Mouse (Mus musculus): Measurements from ENCODE around the gene Nab1. TPM values are rescaled to one million over a fixed set of nuclear protein-coding genes. Genes with fewer than 3 reads are reported as not detected.

The Nab1 gene
- polyA plus RNA-seq, 1 experiment from 2014 or later: 11.3 TPM

GRCm38 (mm10) chr1:52465264-52465663 lies 35.2 kb downstream of the Nab1 start:
- ATAC-seq (ENCODE audit: insufficient read depth, low FRiP score): no peak
- Histone ChIP-seq H3K9ac (ENCODE audit: low read length) (no peak overlapping the region), H3K4me1 (ENCODE audit: control insufficient read depth, insufficient read depth, low read length) (no peaks in the 10 kb centered on the region), H3K36me3 (ENCODE audit: control insufficient read depth, insufficient read depth, low read length) (no peaks in the 10 kb centered on the region), H3K9me3 (replicated peaks; ENCODE audit: control insufficient read depth, low read length) (no peaks in the 10 kb centered on the region), H3K4me2 (ENCODE audit: low read depth, low read length) (no peak overlapping the region), H3K27me3 (ENCODE audit: control insufficient read depth, insufficient read depth, low read length) (no peaks in the 10 kb centered on the region), H3K27ac (ENCODE audit: low read length) (no peak overlapping the region), H3K4me3 (replicated peaks; ENCODE audit: low read length) (no peak overlapping the region)
- WGBS: 75% methylated on average over 3 of the region's 3 CpGs

GRCm38 (mm10) chr1:52463305-52463704 lies 37.2 kb downstream of the Nab1 start:
- Histone ChIP-seq H3K27ac (ENCODE audit: low read length) (no peak overlapping the region), H3K27me3 (ENCODE audit: control insufficient read depth, insufficient read depth, low read length) (no peaks in the 10 kb centered on the region), H3K4me3 (replicated peaks; ENCODE audit: low read length) (no peak overlapping the region), H3K9me3 (replicated peaks; ENCODE audit: control insufficient read depth, low read length) (no peaks in the 10 kb centered on the region), H3K36me3 (ENCODE audit: control insufficient read depth, insufficient read depth, low read length) (no peaks in the 10 kb centered on the region), H3K4me2 (ENCODE audit: low read depth, low read length) (no peak overlapping the region), H3K9ac (ENCODE audit: low read length) (no peak overlapping the region), H3K4me1 (ENCODE audit: control insufficient read depth, insufficient read depth, low read length) (no peaks in the 10 kb centered on the region)
- 80% methylated on average over 6 of the region's 6 CpGs for WGBS
- ATAC-seq (ENCODE audit: insufficient read depth, low FRiP score): no peak

GRCm38 (mm10) chr1:52456571-52456970 lies 43.9 kb downstream of the Nab1 start:
- Histone ChIP-seq H3K27ac (ENCODE audit: low read length) (no peak overlapping the region), H3K9ac (ENCODE audit: low read length) (no peak overlapping the region), H3K36me3 (ENCODE audit: control insufficient read depth, insufficient read depth, low read length) (no peaks in the 10 kb centered on the region), H3K9me3 (replicated peaks; ENCODE audit: control insufficient read depth, low read length) (no peaks in the 10 kb centered on the region), H3K4me1 (ENCODE audit: control insufficient read depth, insufficient read depth, low read length) (no peaks in the 10 kb centered on the region), H3K4me2 (ENCODE audit: low read depth, low read length) (no peak overlapping the region), H3K4me3 (replicated peaks; ENCODE audit: low read length) (no peak overlapping the region), H3K27me3 (ENCODE audit: control insufficient read depth, insufficient read depth, low read length) (no peaks in the 10 kb centered on the region)
- ATAC-seq (ENCODE audit: insufficient read depth, low FRiP score): no peak
- 56% methylated on average over 7 of the region's 7 CpGs for WGBS

- H3K9me3 ChIP-seq (replicated peaks; ENCODE audit: control insufficient read depth, low read length): no peaks in the 10 kb centered on the region
- H3K4me3 ChIP-seq (replicated peaks; ENCODE audit: low read length): no peak overlapping the region
- H3K4me1 ChIP-seq (ENCODE audit: control insufficient read depth, insufficient read depth, low read length): no peaks in the 10 kb centered on the region
- H3K27ac ChIP-seq (ENCODE audit: low read length): no peak overlapping the region
- no peak for ATAC-seq (ENCODE audit: insufficient read depth, low FRiP score)
- no peak overlapping the region for H3K4me2 ChIP-seq (ENCODE audit: low read depth, low read length)
- H3K9ac ChIP-seq (ENCODE audit: low read length): no peak overlapping the region
- no peaks in the 10 kb centered on the region for H3K36me3 ChIP-seq (ENCODE audit: control insufficient read depth, insufficient read depth, low read length)
- 84% methylated on average over 3 of the region's 3 CpGs for WGBS
- no peaks in the 10 kb centered on the region for H3K27me3 ChIP-seq (ENCODE audit: control insufficient read depth, insufficient read depth, low read length)
Observed at GRCm38 (mm10) chr1:52454509-52455001, 45.9 kb downstream of the Nab1 start.

GRCm38 (mm10) chr1:52451360-52451759 lies 49.1 kb downstream of the Nab1 start:
- H3K27ac ChIP-seq (ENCODE audit: low read length): no peak overlapping the region
- WGBS: 73% methylated on average over 1 of the region's 1 CpGs
- no peak for ATAC-seq (ENCODE audit: insufficient read depth, low FRiP score)
- H3K4me3 ChIP-seq (replicated peaks; ENCODE audit: low read length): no peak overlapping the region
- no peak overlapping the region for H3K4me2 ChIP-seq (ENCODE audit: low read depth, low read length)
- H3K27me3 ChIP-seq (ENCODE audit: control insufficient read depth, insufficient read depth, low read length): no peaks in the 10 kb centered on the region
- no peaks in the 10 kb centered on the region for H3K36me3 ChIP-seq (ENCODE audit: control insufficient read depth, insufficient read depth, low read length)
- no peaks in the 10 kb centered on the region for H3K4me1 ChIP-seq (ENCODE audit: control insufficient read depth, insufficient read depth, low read length)
- H3K9ac ChIP-seq (ENCODE audit: low read length): no peak overlapping the region
- no peaks in the 10 kb centered on the region for H3K9me3 ChIP-seq (replicated peaks; ENCODE audit: control insufficient read depth, low read length)

GRCm38 (mm10) chr1:52435856-52436255 lies 64.6 kb downstream of the Nab1 start:
- Histone ChIP-seq H3K9ac (ENCODE audit: low read length) (no peak overlapping the region), H3K4me3 (replicated peaks; ENCODE audit: low read length) (no peak overlapping the region), H3K36me3 (ENCODE audit: control insufficient read depth, insufficient read depth, low read length) (no peaks in the 10 kb centered on the region), H3K27ac (ENCODE audit: low read length) (no peak overlapping the region), H3K4me2 (ENCODE audit: low read depth, low read length) (no peak overlapping the region), H3K27me3 (ENCODE audit: control insufficient read depth, insufficient read depth, low read length) (no peaks in the 10 kb centered on the region), H3K4me1 (ENCODE audit: control insufficient read depth, insufficient read depth, low read length) (no peaks in the 10 kb centered on the region), H3K9me3 (replicated peaks; ENCODE audit: control insufficient read depth, low read length) (no peaks in the 10 kb centered on the region)
- no peak for ATAC-seq (ENCODE audit: insufficient read depth, low FRiP score)
- 63% methylated on average over 6 of the region's 6 CpGs for WGBS

GRCm38 (mm10) chr1:52434085-52434484 lies 66.4 kb downstream of the Nab1 start:
- H3K27ac ChIP-seq (ENCODE audit: low read length): no peak overlapping the region
- no peak for ATAC-seq (ENCODE audit: insufficient read depth, low FRiP score)
- no peaks in the 10 kb centered on the region for H3K27me3 ChIP-seq (ENCODE audit: control insufficient read depth, insufficient read depth, low read length)
- no peaks in the 10 kb centered on the region for H3K9me3 ChIP-seq (replicated peaks; ENCODE audit: control insufficient read depth, low read length)
- no peaks in the 10 kb centered on the region for H3K36me3 ChIP-seq (ENCODE audit: control insufficient read depth, insufficient read depth, low read length)
- H3K4me2 ChIP-seq (ENCODE audit: low read depth, low read length): no peak overlapping the region
- no peak overlapping the region for H3K9ac ChIP-seq (ENCODE audit: low read length)
- H3K4me3 ChIP-seq (replicated peaks; ENCODE audit: low read length): no peak overlapping the region
- 68% methylated on average over 4 of the region's 4 CpGs for WGBS
- H3K4me1 ChIP-seq (ENCODE audit: control insufficient read depth, insufficient read depth, low read length): no peaks in the 10 kb centered on the region

GRCm38 (mm10) chr1:52431806-52432205 lies 68.7 kb downstream of the Nab1 start:
- Histone ChIP-seq H3K4me1 (ENCODE audit: control insufficient read depth, insufficient read depth, low read length) (no peaks in the 10 kb centered on the region), H3K27ac (ENCODE audit: low read length) (no peak overlapping the region), H3K9ac (ENCODE audit: low read length) (no peak overlapping the region), H3K4me3 (replicated peaks; ENCODE audit: low read length) (no peak overlapping the region), H3K36me3 (ENCODE audit: control insufficient read depth, insufficient read depth, low read length) (no peaks in the 10 kb centered on the region), H3K9me3 (replicated peaks; ENCODE audit: control insufficient read depth, low read length) (no peaks in the 10 kb centered on the region), H3K27me3 (ENCODE audit: control insufficient read depth, insufficient read depth, low read length) (no peaks in the 10 kb centered on the region), H3K4me2 (ENCODE audit: low read depth, low read length) (no peak overlapping the region)
- WGBS: 87% methylated on average over 8 of the region's 8 CpGs
- no peak for ATAC-seq (ENCODE audit: insufficient read depth, low FRiP score)

- Histone ChIP-seq H3K27ac (ENCODE audit: low read length) (no peak overlapping the region), H3K4me1 (ENCODE audit: control insufficient read depth, insufficient read depth, low read length) (no peaks in the 10 kb centered on the region), H3K27me3 (ENCODE audit: control insufficient read depth, insufficient read depth, low read length) (no peaks in the 10 kb centered on the region), H3K36me3 (ENCODE audit: control insufficient read depth, insufficient read depth, low read length) (no peaks in the 10 kb centered on the region), H3K4me3 (replicated peaks; ENCODE audit: low read length) (no peak overlapping the region), H3K9ac (ENCODE audit: low read length) (no peak overlapping the region), H3K4me2 (ENCODE audit: low read depth, low read length) (no peak overlapping the region), H3K9me3 (replicated peaks; ENCODE audit: control insufficient read depth, low read length) (no peaks in the 10 kb centered on the region)
- no peak for ATAC-seq (ENCODE audit: insufficient read depth, low FRiP score)
- WGBS: 84% methylated on average over 2 of the region's 2 CpGs
Observed at GRCm38 (mm10) chr1:52430606-52431005, 69.9 kb downstream of the Nab1 start.

GRCm38 (mm10) chr1:52430116-52430515 lies 70.4 kb downstream of the Nab1 start:
- Histone ChIP-seq H3K9me3 (replicated peaks; ENCODE audit: control insufficient read depth, low read length) (no peaks in the 10 kb centered on the region), H3K27me3 (ENCODE audit: control insufficient read depth, insufficient read depth, low read length) (no peaks in the 10 kb centered on the region), H3K4me3 (replicated peaks; ENCODE audit: low read length) (no peak overlapping the region), H3K4me2 (ENCODE audit: low read depth, low read length) (no peak overlapping the region), H3K4me1 (ENCODE audit: control insufficient read depth, insufficient read depth, low read length) (no peaks in the 10 kb centered on the region), H3K9ac (ENCODE audit: low read length) (no peak overlapping the region), H3K27ac (ENCODE audit: low read length) (no peak overlapping the region), H3K36me3 (ENCODE audit: control insufficient read depth, insufficient read depth, low read length) (no peaks in the 10 kb centered on the region)
- 84% methylated on average over 1 of the region's 1 CpGs for WGBS
- ATAC-seq (ENCODE audit: insufficient read depth, low FRiP score): no peak
